Mouse (Mus musculus) cerebellum, adult 9-10 months (tissue): Measurements from ENCODE around the gene Nwd1.

ENCODE experiments used
- DNase-seq: peaks from one replicate; pipeline ENCODE4 v3.0.0; 2022

The Nwd1 gene

GRCm38 (mm10) chr8:72712569-72712968 lies 66.1 kb downstream of the Nwd1 start:
- DNase-seq, result no peak

GRCm38 (mm10) chr8:72716594-72716993 lies 70.1 kb downstream of the Nwd1 start:
- no peak for DNase-seq

GRCm38 (mm10) chr8:72720541-72720940 lies 74.0 kb downstream of the Nwd1 start:
- DNase-seq, result no peak

GRCm38 (mm10) chr8:72722769-72723650 lies 76.5 kb downstream of the Nwd1 start, which contains the start of gene Sin3b:
Sin3b (plus strand) TSS chr8:72723285.
- peak; percentile 94 for DNase-seq

- no peak for DNase-seq
Observed at GRCm38 (mm10) chr8:72723651-72724001, 77.1 kb downstream of the Nwd1 start.

GRCm38 (mm10) chr8:72728636-72729035 lies 82.1 kb downstream of the Nwd1 start:
- DNase-seq, result no peak

- DNase-seq, result no peak
Observed at GRCm38 (mm10) chr8:72735001-72735400, 88.5 kb downstream of the Nwd1 start.

GRCm38 (mm10) chr8:72736868-72737267 lies 90.4 kb downstream of the Nwd1 start:
- no peak for DNase-seq

- peak; percentile 59 for DNase-seq
Observed at GRCm38 (mm10) chr8:72746061-72746460, 99.5 kb downstream of the Nwd1 start.

GRCm38 (mm10) chr8:72749846-72750245 lies 103.3 kb downstream of the Nwd1 start:
- no peak for DNase-seq

GRCm38 (mm10) chr8:72750266-72750665 lies 103.8 kb downstream of the Nwd1 start:
- DNase-seq, result no peak

- no peak for DNase-seq
Observed at GRCm38 (mm10) chr8:72751126-72751525, 104.6 kb downstream of the Nwd1 start.

GRCm38 (mm10) chr8:72752289-72752688 lies 105.8 kb downstream of the Nwd1 start:
- no peak for DNase-seq

GRCm38 (mm10) chr8:72753165-72753564 lies 106.7 kb downstream of the Nwd1 start:
- DNase-seq, result no peak

- no peak for DNase-seq
Observed at GRCm38 (mm10) chr8:72753781-72754180, 107.3 kb downstream of the Nwd1 start.

- DNase-seq, result no peak
Observed at GRCm38 (mm10) chr8:72756031-72756430, 109.5 kb downstream of the Nwd1 start.

- DNase-seq, result no peak
Observed at GRCm38 (mm10) chr8:72756771-72757390, 110.4 kb downstream of the Nwd1 start.

- DNase-seq, result no peak
Observed at GRCm38 (mm10) chr8:72757426-72758195, 111.1 kb downstream of the Nwd1 start.

- no peak for DNase-seq
Observed at GRCm38 (mm10) chr8:72758310-72758709, 111.8 kb downstream of the Nwd1 start.

GRCm38 (mm10) chr8:72760216-72760615 lies 113.7 kb downstream of the Nwd1 start:
- DNase-seq, result no peak

GRCm38 (mm10) chr8:72761322-72762051 lies 115.0 kb downstream of the Nwd1 start, which contains the start of gene F2rl3:
F2rl3 (plus strand) TSS chr8:72761880.
- DNase-seq, result no peak

GRCm38 (mm10) chr8:72762306-72762705 lies 115.8 kb downstream of the Nwd1 start:
- no peak for DNase-seq

GRCm38 (mm10) chr8:72765696-72766095 lies 119.2 kb downstream of the Nwd1 start:
- no peak for DNase-seq
